Mouse (Mus musculus) thymus, postnatal 0 days (tissue): ENCODE results near the gene Gpr55. TPM values are rescaled to one million over a fixed set of nuclear protein-coding genes. Genes with fewer than 3 reads are reported as not detected.
"Not testable (repeated sequence)": the region's sequence is repeated elsewhere in the genome, so short reads cannot be mapped to it uniquely, and the experiment has no call there.

Experiments used
- DNase-seq: peaks from one replicate; pipeline ENCODE4 v3.0.0-alpha.2; 2015; ENCODE audit warnings: low spot score
- polyA plus RNA-seq: library from polyadenylated mRNA; unstranded; fragments of >200 nt; fragmentation: Nextera tagmentation; extraction: Ambion mirVana; gene quantifications from 2 replicates; pipeline ENCODE4 v1.2.1, GENCODE M21; 2015

Gene Gpr55
- polyA plus RNA-seq = 0.39 and 0.58 TPM in 2 replicates

- DNase-seq = peak; percentile 59
These were observed at the start of gene Gpr55 for GRCm38 (mm10) chr1:85960873-85961272. Gpr55 (minus strand) TSS chr1:85961007.

GRCm38 (mm10) chr1:86007778-86008177, 47.0 kb upstream of the Gpr55 start:
- DNase-seq = peak; percentile 82

GRCm38 (mm10) chr1:86006040-86006439, 45.2 kb upstream of the Gpr55 start:
- no peak for DNase-seq

GRCm38 (mm10) chr1:86005540-86005939, 44.7 kb upstream of the Gpr55 start:
- DNase-seq = no peak

GRCm38 (mm10) chr1:85999853-86000570, 39.2 kb upstream of the Gpr55 start:
- DNase-seq = no peak

GRCm38 (mm10) chr1:85998012-85998411, 37.2 kb upstream of the Gpr55 start:
- peak; percentile 17 for DNase-seq

GRCm38 (mm10) chr1:85997221-85997620, 36.4 kb upstream of the Gpr55 start:
- DNase-seq = no peak

GRCm38 (mm10) chr1:85993541-85993940, 32.7 kb upstream of the Gpr55 start:
- no peak for DNase-seq

GRCm38 (mm10) chr1:85992175-85992574, 31.4 kb upstream of the Gpr55 start:
- DNase-seq = no peak

- not testable (repeated sequence) for DNase-seq
These were observed 28.1 kb upstream of the Gpr55 start for GRCm38 (mm10) chr1:85988882-85989281.

GRCm38 (mm10) chr1:85988351-85988750, 27.5 kb upstream of the Gpr55 start:
- DNase-seq = no peak

GRCm38 (mm10) chr1:85985784-85986183, 25.0 kb upstream of the Gpr55 start:
- DNase-seq = no peak

GRCm38 (mm10) chr1:85981738-85982357, 21.0 kb upstream of the Gpr55 start:
- DNase-seq = no peak

- no peak for DNase-seq
These were observed 16.9 kb upstream of the Gpr55 start for GRCm38 (mm10) chr1:85977709-85978108.

GRCm38 (mm10) chr1:85973468-85973877, 12.7 kb upstream of the Gpr55 start:
- DNase-seq = no peak

- no peak for DNase-seq
These were observed 11.5 kb upstream of the Gpr55 start for GRCm38 (mm10) chr1:85972341-85972740.

- no peak for DNase-seq
These were observed 10.3 kb upstream of the Gpr55 start for GRCm38 (mm10) chr1:85971070-85971469.

- DNase-seq = no peak
These were observed 8.7 kb upstream of the Gpr55 start for GRCm38 (mm10) chr1:85969519-85969918.

- DNase-seq = no peak
These were observed 8.3 kb upstream of the Gpr55 start for GRCm38 (mm10) chr1:85969081-85969480.

- no peak for DNase-seq
These were observed 5.0 kb upstream of the Gpr55 start for GRCm38 (mm10) chr1:85965856-85966255.

- DNase-seq = peak; percentile 53
These were observed 1.3 kb upstream of the Gpr55 start for GRCm38 (mm10) chr1:85962081-85962480.

GRCm38 (mm10) chr1:85959889-85960276, 924 bp downstream of the Gpr55 start:
- no peak for DNase-seq
